Mouse (Mus musculus) stomach, postnatal 0 days (tissue): Measurements from ENCODE around the gene Gjb4. TPM values are rescaled to one million over a fixed set of nuclear protein-coding genes. Genes with fewer than 3 reads are reported as not detected.
A peak's percentile ranks its signal among the peaks of the same experiment; 100 is the strongest.

Source experiments
- ATAC-seq: fragments of 200-750 bp; cut with Nextera tagmentation; 2 replicates; pipeline ENCODE4 v1.8.0; 2017; ENCODE audit not compliant: low FRiP score, low TSS enrichment
- DNase-seq: peaks from one replicate; pipeline ENCODE4 v3.0.0-alpha.2; 2016; ENCODE audit warnings: low spot score
- H3K27ac ChIP-seq: fragments of 300-500 bp; sonication (generic); replicated peaks from 2 replicates; pipeline ENCODE4 v1.5.1; 2014; ENCODE audit warnings: mild to moderate bottlenecking, control low read depth
- H3K27me3 ChIP-seq: fragments of 300-500 bp; sonication (generic); 2 replicates; pipeline ENCODE4 v1.6.1; 2014; ENCODE audit warnings: low read length; ENCODE audit not compliant: control insufficient read depth, insufficient read depth
- H3K36me3 ChIP-seq: fragments of 300-500 bp; sonication (generic); 2 replicates; pipeline ENCODE4 v1.6.1; 2014; ENCODE audit warnings: low read length, mixed read lengths; ENCODE audit not compliant: control insufficient read depth, insufficient read depth
- H3K4me1 ChIP-seq: fragments of 300-500 bp; sonication (generic); replicated peaks from 2 replicates; pipeline ENCODE4 v1.6.1; 2014; ENCODE audit warnings: antibody characterized with exemption; ENCODE audit not compliant: control insufficient read depth, insufficient read depth
- H3K4me2 ChIP-seq: fragments of 300-500 bp; sonication (generic); replicated peaks from 2 replicates; pipeline ENCODE4 v1.6.1; 2014; ENCODE audit warnings: low read depth, mild to moderate bottlenecking, control low read depth, moderate library complexity
- H3K4me3 ChIP-seq: fragments of 300-500 bp; sonication (generic); 2 replicates; pipeline ENCODE4 v1.5.1; 2014; ENCODE audit warnings: low read depth, low read length, control low read depth
- H3K9ac ChIP-seq: fragments of 300-500 bp; sonication (generic); 2 replicates; pipeline ENCODE4 v1.6.1; 2014; ENCODE audit warnings: mild to moderate bottlenecking, low read length, control low read depth, mixed read lengths
- H3K9me3 ChIP-seq: fragments of 300-500 bp; sonication (generic); 2 replicates; pipeline ENCODE4 v1.6.1; 2016; ENCODE audit warnings: low read length; ENCODE audit not compliant: control insufficient read depth
- CTCF ChIP-seq: IDR thresholded peaks from 2 replicates; pipeline ENCODE4 v1.5.1; 2016; ENCODE audit warnings: antibody characterized with exemption, low read depth, mild to moderate bottlenecking, moderate library complexity
- EP300 ChIP-seq: optimal IDR thresholded peaks from 2 replicates; pipeline ENCODE3; 2016; ENCODE audit warnings: antibody characterized with exemption
- WGBS: fragments of 180-500 bp; shearing (Covaris S2); extraction: QIAGEN DNeasy Blood & Tissue Kit; methylation state at CpG from one replicate; pipeline ENCODE4 v1.1.7; 2014; 5-methylcytosine and 5-hydroxymethylcytosine counted together
- polyA plus RNA-seq: library from polyadenylated mRNA; unstranded; fragments of >200 nt; fragmentation: Nextera tagmentation; extraction: Ambion mirVana; gene quantifications from 2 replicates; pipeline ENCODE4 v1.2.1, GENCODE M21; 2015

Gene Gjb4
- polyA plus RNA-seq, 1 experiment from 2014 or later: 1.7 TPM

DNA sequence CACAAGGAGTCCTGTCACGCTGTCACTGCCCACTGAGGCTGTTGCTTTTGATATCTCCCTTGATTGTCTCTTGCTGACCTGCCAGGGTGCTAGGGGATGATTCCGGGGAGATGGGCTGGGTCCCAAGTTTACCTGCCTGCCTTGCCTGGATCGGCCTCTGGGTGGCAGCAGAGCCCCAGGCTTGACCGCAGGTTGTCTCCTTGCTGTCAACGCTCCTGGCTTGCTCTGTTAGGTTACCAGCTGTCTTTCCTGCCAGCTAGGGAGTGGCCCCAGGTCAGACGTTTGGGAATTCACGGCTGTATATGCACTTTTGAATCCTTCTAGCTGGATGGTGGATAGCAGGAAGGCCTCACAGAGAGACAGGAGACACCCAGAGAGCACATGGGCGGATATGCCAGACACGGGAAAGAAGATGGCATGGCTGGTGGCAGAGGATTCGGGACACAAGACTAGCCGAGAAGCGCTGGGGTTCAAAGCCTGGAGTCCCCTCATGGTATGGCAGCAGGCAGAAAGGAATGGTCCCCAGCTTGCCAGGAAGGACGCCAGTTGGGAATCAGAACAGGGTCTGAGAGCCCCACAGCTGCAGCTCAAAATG lies 14.6 kb upstream of the Gjb4 start:
- Histone ChIP-seq H3K4me3 (no peak overlapping the region), H3K4me2 (no peak overlapping the region), H3K4me1 (no peaks in the 10 kb centered on the region), H3K9me3 (no peaks in the 10 kb centered on the region), H3K27me3 (no peaks in the 10 kb centered on the region), H3K9ac (no peak overlapping the region), H3K27ac (no peak overlapping the region), H3K36me3 (no peaks in the 10 kb centered on the region)
- ATAC-seq: peak; percentile 49; the same call in 1 of the 2 replicates
- WGBS: 26% methylated on average over 13 of the region's 13 CpGs
- no peak for TF ChIP-seq EP300
- TF ChIP-seq CTCF: peak; percentile 99
- DNase-seq: peak; percentile 75

- Histone ChIP-seq H3K4me1 (no peaks in the 10 kb centered on the region), H3K36me3 (no peaks in the 10 kb centered on the region), H3K9ac (no peak overlapping the region), H3K27ac (no peak overlapping the region), H3K4me2 (no peak overlapping the region), H3K27me3 (no peaks in the 10 kb centered on the region), H3K9me3 (no peaks in the 10 kb centered on the region), H3K4me3 (no peak overlapping the region)
- DNase-seq: no peak
- ATAC-seq: no peak; the same call in 1 of the 2 replicates
- TF ChIP-seq EP300 (no peak), CTCF (no peak)
- 12% methylated on average over 4 of the region's 4 CpGs for WGBS
Measured at GRCm38 (mm10) chr4:127365834-127366233, 12.0 kb upstream of the Gjb4 start.

GRCm38 (mm10) chr4:127365433-127365832 lies 11.6 kb upstream of the Gjb4 start:
- H3K9me3 ChIP-seq: no peaks in the 10 kb centered on the region
- H3K27ac ChIP-seq: no peak overlapping the region
- 41% methylated on average over 5 of the region's 5 CpGs for WGBS
- no peaks in the 10 kb centered on the region for H3K27me3 ChIP-seq
- no peaks in the 10 kb centered on the region for H3K36me3 ChIP-seq
- no peak for DNase-seq
- H3K4me1 ChIP-seq: no peaks in the 10 kb centered on the region
- no peak overlapping the region for H3K4me2 ChIP-seq
- H3K4me3 ChIP-seq: no peak overlapping the region
- TF ChIP-seq CTCF (no peak), EP300 (no peak)
- no peak for ATAC-seq
- no peak overlapping the region for H3K9ac ChIP-seq

GRCm38 (mm10) chr4:127364431-127364830 lies 10.6 kb upstream of the Gjb4 start:
- H3K4me1 ChIP-seq: no peaks in the 10 kb centered on the region
- no peak overlapping the region for H3K9ac ChIP-seq
- H3K36me3 ChIP-seq: no peaks in the 10 kb centered on the region
- H3K27ac ChIP-seq: no peak overlapping the region
- H3K27me3 ChIP-seq: no peaks in the 10 kb centered on the region
- 68% methylated on average over 6 of the region's 6 CpGs for WGBS
- no peak overlapping the region for H3K4me3 ChIP-seq
- TF ChIP-seq CTCF: no peak
- TF ChIP-seq EP300: no peak
- DNase-seq: no peak
- no peak for ATAC-seq
- H3K4me2 ChIP-seq: no peak overlapping the region
- no peaks in the 10 kb centered on the region for H3K9me3 ChIP-seq

DNA sequence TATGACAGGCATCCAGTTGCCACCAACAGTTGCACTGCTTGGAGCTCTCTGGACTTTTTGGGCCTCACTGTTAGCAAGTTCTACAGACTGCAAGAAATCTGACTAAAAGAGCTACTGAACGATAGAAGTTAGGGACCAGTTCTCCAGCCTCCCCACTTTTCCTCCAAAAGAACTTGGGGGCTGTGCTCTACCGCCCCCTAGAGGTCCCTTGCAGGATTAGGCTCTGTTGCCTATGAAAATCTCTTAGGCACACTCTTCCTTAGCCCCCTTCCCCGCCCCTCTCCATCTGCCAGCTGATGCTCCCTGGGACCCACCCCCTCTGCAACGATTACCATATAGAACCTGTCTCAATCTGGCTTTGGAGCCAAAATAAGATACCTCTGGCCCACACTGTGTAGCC lies 9.4 kb upstream of the Gjb4 start:
- H3K27me3 ChIP-seq: no peaks in the 10 kb centered on the region
- no peak overlapping the region for H3K9ac ChIP-seq
- H3K4me2 ChIP-seq: no peak overlapping the region
- DNase-seq: no peak
- WGBS: 57% methylated on average over 4 of the region's 4 CpGs
- no peaks in the 10 kb centered on the region for H3K9me3 ChIP-seq
- H3K4me3 ChIP-seq: no peak overlapping the region
- TF ChIP-seq EP300 (no peak), CTCF (peak; percentile 62)
- H3K36me3 ChIP-seq: no peaks in the 10 kb centered on the region
- no peak overlapping the region for H3K27ac ChIP-seq
- no peaks in the 10 kb centered on the region for H3K4me1 ChIP-seq
- no peak for ATAC-seq

DNA sequence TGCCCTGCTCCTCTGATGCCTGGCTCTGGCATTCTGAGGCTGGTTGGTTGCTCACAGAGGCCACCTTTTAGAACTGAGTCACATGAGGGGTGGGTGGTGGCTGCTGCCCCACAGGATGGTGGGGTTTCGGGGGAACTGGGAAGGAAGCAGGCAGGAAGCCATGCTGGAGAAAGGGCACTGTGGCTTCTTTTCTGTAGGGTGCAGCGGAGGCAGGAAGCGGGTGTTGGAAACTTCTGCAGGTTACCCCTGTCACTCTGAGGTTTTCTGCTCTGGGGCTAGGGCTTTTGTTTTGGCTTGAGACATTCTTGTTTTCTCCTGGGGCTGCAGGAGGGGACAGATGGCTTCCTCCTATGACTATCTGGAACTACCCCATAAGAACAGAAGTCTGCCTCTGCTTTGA lies 8.6 kb upstream of the Gjb4 start:
- Histone ChIP-seq H3K4me1 (no peaks in the 10 kb centered on the region), H3K36me3 (no peaks in the 10 kb centered on the region), H3K9ac (no peak overlapping the region), H3K27me3 (no peaks in the 10 kb centered on the region), H3K27ac (no peak overlapping the region), H3K9me3 (no peaks in the 10 kb centered on the region), H3K4me2 (no peak overlapping the region), H3K4me3 (no peak overlapping the region)
- no peak for TF ChIP-seq EP300
- TF ChIP-seq CTCF: no peak
- DNase-seq (no peak), ATAC-seq (no peak)
- 75% methylated on average over 3 of the region's 3 CpGs for WGBS
